Mouse (Mus musculus) heart, postnatal 36 days (tissue): ENCODE data around the gene Cmc1. TPM values are rescaled to one million over a fixed set of nuclear protein-coding genes. Genes with fewer than 3 reads are reported as not detected.

Source experiments
- DNase-seq, 2 experiments: peaks; one replicate each; pipeline ENCODE4 v3.0.0; 2021 to 2022
- intact Hi-C: fragments of 180-260 bp; cut with DNase I; formaldehyde crosslinking; loops from one replicate; pipeline ENCODE4 v1.15.1; 2025
- total RNA-seq, 2 experiments: library from RNA; stranded (reverse); gene quantifications; 2 replicates each; pipeline ENCODE4 v1.2.3; 2021

Cmc1 gene
- total RNA-seq, 2 experiments from 2014 or later: 27.3 to 27.9 TPM

GRCm38 (mm10) chr9:118040218-118041021, 109.6 kb downstream of the Cmc1 start, which contains the start of gene Azi2:
Azi2 (plus strand) TSS chr9:118040499.
- DNase-seq: peak; percentile 97 to 98
- intact Hi-C loops: loop anchor here (2.0 to 10.0 kb wide), 2 partner anchors 108 to 1054 kb away; partner anchors contain the start of gene Plcd1

- intact Hi-C loops: loop anchor here (5.0 kb wide), 2 partner anchors 133 to 1608 kb away; no protein-coding TSS in a partner anchor
- DNase-seq: no peak
Observed at GRCm38 (mm10) chr9:118034990-118035389, 115.0 kb downstream of the Cmc1 start.

- intact Hi-C loops: no loop called here
- no peak for DNase-seq
Observed at GRCm38 (mm10) chr9:118031694-118032093, 118.3 kb downstream of the Cmc1 start.

GRCm38 (mm10) chr9:118030252-118030651, 119.7 kb downstream of the Cmc1 start:
- DNase-seq: no peak
- intact Hi-C loops: no loop called here

GRCm38 (mm10) chr9:118029490-118029889, 120.5 kb downstream of the Cmc1 start:
- DNase-seq: no peak
- intact Hi-C loops: no loop called here

GRCm38 (mm10) chr9:118024966-118025365, 125.0 kb downstream of the Cmc1 start:
- intact Hi-C loops: no loop called here
- DNase-seq: no peak

Other genes with a start within 250 kb of the Cmc1 start
- gene Azi2, start 109.7 kb downstream of the Cmc1 start, total RNA-seq: 10 to 100 TPM; 65.9 to 68.5 TPM